Mouse (Mus musculus): ENCODE data around the gene Plekha6.

- no peak for TF ChIP-seq TCF3 (IDR thresholded peaks at IDR 0.05; ENCODE audit: insufficient read length, low read depth)
- no peak for TF ChIP-seq MAX (IDR thresholded peaks at IDR 0.05; ENCODE audit: low read depth)
- no peak for TF ChIP-seq MYOG (IDR thresholded peaks at IDR 0.05; ENCODE audit: control insufficient read depth in 1 of 3, insufficient read depth in 1 of 3, insufficient read length in 2 of 3, low read depth in 2 of 3)
- TF ChIP-seq POLR2A (IDR thresholded peaks at IDR 0.05; ENCODE audit: insufficient read length, low read depth) = no peak
- no peak for TF ChIP-seq CEBPB (IDR thresholded peaks at IDR 0.05; ENCODE audit: insufficient read depth, poor library complexity, severe bottlenecking)
- no peak for TF ChIP-seq USF1 (IDR thresholded peaks at IDR 0.05; ENCODE audit: low read depth)
- TF ChIP-seq E2F4 (IDR thresholded peaks at IDR 0.05; ENCODE audit: insufficient read depth) = no peak
- no peak for TF ChIP-seq MYOD1 (IDR thresholded peaks at IDR 0.05; ENCODE audit: control insufficient read depth in 1 of 3, insufficient read length in 2 of 3, low read depth in 2 of 3)
These were observed 24.1 kb downstream of the Plekha6 start for GRCm38 (mm10) chr1:133187948-133188680.

Data from myocyte (in vitro differentiated cells).